Mouse (Mus musculus) small intestine, adult 2 months (tissue): Measurements from ENCODE around the gene Pde4dip.

Experiments
- CTCF ChIP-seq: fragments of 200-500 bp; IDR thresholded peaks from 2 replicates; pipeline ENCODE4 v1.5.1; 2012; ENCODE audit warnings: low read depth, mild to moderate bottlenecking, control low read depth, inconsistent platforms, low read length, moderate library complexity, mixed read lengths; ENCODE audit not compliant: insufficient replicate concordance, insufficient read length; ENCODE audit errors: extremely low read depth
- POLR2A ChIP-seq: fragments of 200-500 bp; IDR thresholded peaks from 2 replicates; pipeline ENCODE4 v1.6.1; 2012; ENCODE audit warnings: low read depth, mild to moderate bottlenecking, control low read depth, inconsistent platforms, low read length, moderate library complexity

GRCm38 (mm10) chr3:97866696-97867095 is 21.8 kb downstream of the Pde4dip start:
- no peak for TF ChIP-seq CTCF
- no peak for TF ChIP-seq POLR2A
